Mouse (Mus musculus) gastrocnemius, adult 2 months (tissue): Measurements from ENCODE around the gene Asrgl1. TPM values are rescaled to one million over a fixed set of nuclear protein-coding genes. Genes with fewer than 3 reads are reported as not detected.

Source experiments
- DNase-seq: peaks from one replicate; pipeline ENCODE4 v3.0.0; 2022
- H3K27ac ChIP-seq: fragments of 200-600 bp; 2 replicates; pipeline ENCODE4 v1.8.1; 2022; ENCODE audit warnings: mild to moderate bottlenecking
- H3K4me3 ChIP-seq: fragments of 200-600 bp; 2 replicates; pipeline ENCODE4 v1.8.1; 2022; ENCODE audit warnings: mild to moderate bottlenecking, moderate library complexity
- CTCF ChIP-seq: fragments of 200-600 bp; IDR thresholded peaks from 2 replicates; pipeline ENCODE4 v1.8.1; 2022; ENCODE audit warnings: antibody characterized with exemption, mild to moderate bottlenecking, moderate library complexity
- intact Hi-C: fragments of 180-260 bp; cut with DNase I; formaldehyde crosslinking; loops from one replicate; pipeline ENCODE4 v1.15.1; 2025
- total RNA-seq, 2 experiments: library from RNA; stranded (reverse); gene quantifications; 2 replicates each; pipeline ENCODE4 v1.2.3; 2021

The Asrgl1 gene
- total RNA-seq, 2 experiments from 2014 or later = 29.3 to 32.8 TPM

DNA sequence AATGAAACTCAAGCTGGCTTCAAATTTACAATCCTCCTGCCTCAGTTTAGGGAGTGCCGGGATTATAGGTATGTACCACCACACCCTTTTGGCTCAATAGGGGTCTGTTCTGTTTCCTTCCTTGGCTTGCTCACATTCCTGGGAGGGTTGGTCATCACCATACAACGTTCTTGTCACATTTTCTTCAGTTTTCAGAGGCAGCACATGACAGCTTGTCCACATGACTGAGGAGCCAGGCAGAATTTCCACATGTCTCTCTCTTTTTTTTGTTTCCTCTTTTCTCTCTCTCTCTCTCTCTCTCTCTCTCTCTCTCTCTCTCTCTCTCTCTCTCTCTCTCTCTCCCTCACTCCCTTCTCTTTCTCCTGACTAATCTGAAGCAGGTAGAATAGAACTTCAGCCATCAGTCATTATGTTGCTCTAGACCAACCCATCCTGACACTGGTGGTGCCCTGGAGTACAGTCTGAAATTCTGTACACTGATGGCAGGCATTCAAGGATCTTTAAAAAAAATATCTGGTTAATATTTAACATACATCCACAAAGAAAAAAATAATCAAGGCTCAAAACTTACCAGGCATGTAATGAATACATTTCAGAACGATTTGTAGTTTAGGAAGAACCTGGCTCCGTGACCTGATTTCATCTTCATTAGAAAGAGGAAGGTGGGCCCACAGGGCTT, 58.3 kb downstream of the Asrgl1 start:
- no peak for TF ChIP-seq CTCF
- Histone ChIP-seq H3K4me3 (no peak overlapping the region), H3K27ac (peak overlapping the region; percentile 90)
- intact Hi-C loops = no loop called here
- DNase-seq = no peak

DNA sequence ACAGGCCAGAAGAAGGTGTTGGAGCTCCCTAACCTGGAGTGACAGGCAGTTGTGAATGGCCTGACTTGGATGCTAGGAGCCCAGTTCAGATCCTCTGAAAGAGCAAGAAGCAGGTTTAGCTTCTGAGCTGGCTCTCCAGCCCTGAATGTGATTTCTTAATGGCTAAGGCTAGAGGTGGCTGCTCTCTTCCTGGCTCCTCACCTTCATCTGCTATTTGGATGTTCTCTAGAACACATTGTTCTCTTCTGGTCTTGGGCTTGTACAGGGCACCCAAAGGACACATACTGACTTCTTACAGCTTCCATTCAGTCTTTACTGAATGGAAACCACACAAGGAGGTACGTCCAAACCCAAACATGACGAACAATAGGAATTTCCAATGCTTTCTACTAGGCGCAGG, 59.4 kb downstream of the Asrgl1 start:
- peak overlapping the region; percentile 90 for H3K27ac ChIP-seq
- peak; percentile 11 for DNase-seq

DNA sequence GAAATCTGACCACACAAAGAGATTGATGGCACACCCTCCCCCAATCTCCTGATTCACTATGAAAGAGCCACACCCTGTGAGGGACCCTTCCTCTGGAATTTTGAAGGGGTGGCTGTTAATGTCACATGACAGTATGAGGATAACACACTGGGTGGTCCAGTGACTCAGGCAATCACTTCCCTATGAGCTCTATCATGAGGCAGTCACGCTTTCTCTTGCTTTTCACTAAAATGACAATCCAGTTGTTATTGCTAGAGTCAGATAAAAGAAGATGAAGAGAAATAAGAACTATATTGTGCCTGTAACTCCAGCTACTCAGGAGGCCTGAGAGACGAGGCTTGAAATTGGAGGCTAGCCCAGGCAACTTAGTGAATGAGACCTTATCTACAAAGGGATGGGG, 59.9 kb downstream of the Asrgl1 start:
- intact Hi-C loops = no loop called here
- DNase-seq = no peak
- Histone ChIP-seq H3K27ac (peak overlapping the region; percentile 90), H3K4me3 (no peak overlapping the region)
- no peak for TF ChIP-seq CTCF

More for the DNA sequence above, 59.4 kb downstream of the Asrgl1 start:
- no peak overlapping the region for H3K4me3 ChIP-seq
- intact Hi-C loops = no loop called here
- no peak for TF ChIP-seq CTCF

DNA sequence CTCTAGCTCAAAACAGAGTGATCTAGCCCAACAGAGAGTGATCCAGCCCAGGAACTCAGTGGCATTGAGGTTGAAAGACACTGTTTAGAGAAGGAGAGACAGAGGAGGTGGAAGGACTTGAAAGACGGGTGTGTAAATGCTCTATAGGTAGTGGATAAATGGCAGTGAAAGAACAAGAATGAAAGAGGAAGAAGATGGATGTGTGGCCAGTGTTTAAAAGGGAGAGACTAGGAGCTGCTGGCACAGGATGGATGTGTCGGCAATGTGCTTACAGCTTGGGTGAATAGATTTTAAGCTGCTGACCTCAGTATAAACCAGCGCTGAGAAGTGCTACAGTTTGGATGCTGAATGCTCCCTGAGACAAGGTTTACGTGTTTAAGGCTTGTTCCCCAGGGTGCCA, 61.0 kb downstream of the Asrgl1 start:
- no peak for TF ChIP-seq CTCF
- no peak overlapping the region for H3K4me3 ChIP-seq
- intact Hi-C loops = no loop called here
- H3K27ac ChIP-seq = peak overlapping the region; percentile 90
- DNase-seq = no peak

DNA sequence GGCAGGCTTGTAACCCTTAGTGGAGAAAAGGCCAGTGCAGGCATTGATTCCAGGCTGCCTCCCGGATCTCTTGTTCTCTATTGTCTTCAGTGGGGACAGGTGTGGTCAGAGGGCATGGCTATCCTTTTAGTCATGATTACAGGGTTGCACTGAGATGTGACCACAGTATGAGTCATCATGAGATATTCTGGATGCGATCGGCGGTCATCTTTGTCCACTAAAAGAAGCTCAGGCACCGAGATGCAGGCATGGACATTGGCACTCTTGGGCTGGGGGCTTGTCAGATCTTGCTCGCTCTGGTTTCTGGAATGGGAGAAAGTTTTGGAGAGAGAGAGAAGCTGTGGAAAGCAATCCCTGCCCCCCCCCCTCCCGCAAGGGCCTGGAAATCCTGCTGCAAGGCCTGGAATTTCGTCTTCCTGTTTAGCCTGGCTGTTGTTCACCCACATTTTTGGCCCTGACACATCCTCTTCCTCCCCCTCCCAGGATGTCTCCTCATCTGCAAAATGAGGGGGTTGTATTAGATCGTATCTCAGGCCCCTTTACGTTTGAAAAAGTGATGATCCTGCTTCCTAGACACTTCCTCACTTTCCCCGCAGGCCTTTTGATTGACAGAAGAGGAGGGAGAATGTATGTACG, 61.5 kb downstream of the Asrgl1 start:
- Histone ChIP-seq H3K4me3 (no peak overlapping the region), H3K27ac (peak overlapping the region; percentile 90)
- intact Hi-C loops = no loop called here
- TF ChIP-seq CTCF = no peak
- peak; percentile 25 for DNase-seq

DNA sequence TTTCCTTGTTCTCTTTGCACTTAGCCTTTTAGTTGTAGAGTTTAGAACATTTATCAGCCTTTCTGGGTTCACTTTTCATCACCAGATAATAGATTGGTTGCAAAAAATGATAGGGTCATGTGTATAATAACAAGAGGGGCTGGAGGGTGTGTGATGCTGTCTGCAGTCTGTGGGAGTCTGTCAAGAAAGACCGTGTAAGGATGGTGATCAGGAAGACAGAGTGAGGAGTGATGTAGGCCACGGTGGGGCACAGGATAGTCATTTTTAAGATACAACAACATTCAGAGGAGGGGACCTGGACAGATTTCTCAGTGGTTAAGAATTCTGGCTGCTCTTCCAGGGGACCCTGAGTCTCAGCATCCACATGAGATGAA, 63.3 kb downstream of the Asrgl1 start:
- peak overlapping the region; percentile 24; the same call in 1 of the 2 replicates for H3K4me3 ChIP-seq
- DNase-seq = no peak
- peak overlapping the region; percentile 90 for H3K27ac ChIP-seq
- intact Hi-C loops = no loop called here
- no peak for TF ChIP-seq CTCF

DNA sequence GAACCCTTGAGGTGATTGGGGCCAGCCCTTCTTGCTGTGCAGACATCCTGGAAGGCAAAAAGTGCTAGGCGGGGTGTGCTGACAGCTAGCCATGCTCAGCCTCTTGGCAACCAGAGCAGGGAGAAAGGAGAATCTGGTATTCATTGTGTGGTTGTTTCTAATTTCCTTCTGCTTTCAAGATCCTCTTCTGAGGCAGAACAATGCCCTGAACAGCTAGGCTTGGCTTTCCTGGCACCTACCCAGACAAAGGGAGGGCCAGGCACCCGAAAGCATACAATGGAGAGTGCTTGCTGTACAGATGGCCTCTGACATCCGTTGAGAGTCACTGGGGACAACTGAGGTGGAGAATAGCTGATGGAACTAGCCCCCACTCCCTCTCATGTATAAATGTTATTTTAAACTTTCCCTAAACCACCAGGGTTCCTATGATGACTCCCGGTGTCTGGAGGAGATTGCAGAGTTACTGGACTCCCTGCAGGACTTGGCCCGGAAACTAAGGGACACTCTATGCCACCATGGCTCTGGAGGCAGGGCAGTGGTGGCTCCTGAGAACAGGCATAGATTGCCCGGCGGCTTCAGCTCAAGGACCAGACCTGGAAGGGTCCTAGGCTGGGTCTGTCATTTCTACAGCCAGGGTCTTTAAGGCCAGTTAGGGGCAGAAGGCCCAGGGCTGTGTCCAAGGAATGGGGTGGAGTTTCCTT, 63.8 kb downstream of the Asrgl1 start:
- H3K4me3 ChIP-seq = peak overlapping the region; percentile 24; the same call in 1 of the 2 replicates
- no peak for TF ChIP-seq CTCF
- peak; percentile 79 for DNase-seq
- intact Hi-C loops = no loop called here
- H3K27ac ChIP-seq = peak overlapping the region; percentile 90

DNA sequence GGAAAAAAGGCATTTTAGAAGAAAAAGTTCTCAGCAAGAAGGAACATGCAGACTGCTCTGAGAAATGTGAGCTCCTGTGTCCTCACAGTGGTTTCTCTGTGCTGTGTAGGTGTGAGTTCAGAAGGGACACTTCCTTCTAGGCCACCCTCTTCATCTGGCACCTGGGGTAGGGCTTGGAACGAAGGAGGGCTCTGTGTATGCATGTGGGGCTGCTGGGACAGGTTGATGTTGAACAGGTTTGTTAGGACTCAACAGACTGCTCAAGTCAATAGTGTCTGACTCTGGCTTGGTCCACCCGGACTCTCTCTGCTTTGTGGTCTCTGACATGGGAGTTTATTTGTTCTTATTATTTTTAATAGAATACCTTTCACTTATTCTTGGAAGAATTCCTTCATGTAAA, 65.1 kb downstream of the Asrgl1 start:
- intact Hi-C loops = no loop called here
- Histone ChIP-seq H3K27ac (peak overlapping the region; percentile 90), H3K4me3 (no peak overlapping the region)
- TF ChIP-seq CTCF = no peak
- DNase-seq = peak; percentile 22

DNA sequence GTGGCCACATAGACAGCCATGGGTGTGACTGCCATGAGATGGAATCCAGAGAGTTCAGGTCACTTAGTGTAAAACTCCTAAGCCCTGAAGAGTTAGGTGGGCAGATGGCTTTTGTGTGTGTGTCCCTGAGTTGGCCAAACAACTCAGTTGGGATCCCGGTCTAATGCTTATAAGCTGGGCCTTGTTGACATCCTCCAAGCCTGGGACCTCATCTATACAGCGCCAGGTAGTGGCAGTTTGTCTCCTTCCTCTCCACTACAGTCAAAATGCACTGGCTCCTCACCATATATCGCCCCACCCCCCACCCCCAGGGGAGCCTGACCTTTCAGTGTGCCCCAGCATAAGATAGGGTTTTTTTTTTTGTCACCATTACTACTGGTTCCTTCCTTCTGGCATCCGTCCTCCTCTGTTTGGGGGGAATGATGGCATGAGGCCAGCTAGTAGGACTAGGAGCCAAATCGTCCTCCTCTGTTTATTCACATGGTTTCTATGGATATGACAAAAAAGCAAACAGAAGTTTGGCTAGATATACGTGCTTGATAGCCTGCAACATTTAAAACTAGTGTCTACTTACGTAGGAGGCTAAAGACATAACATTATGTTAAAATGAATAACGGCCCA, 65.6 kb downstream of the Asrgl1 start:
- peak overlapping the region; percentile 90 for H3K27ac ChIP-seq
- intact Hi-C loops = no loop called here

DNA sequence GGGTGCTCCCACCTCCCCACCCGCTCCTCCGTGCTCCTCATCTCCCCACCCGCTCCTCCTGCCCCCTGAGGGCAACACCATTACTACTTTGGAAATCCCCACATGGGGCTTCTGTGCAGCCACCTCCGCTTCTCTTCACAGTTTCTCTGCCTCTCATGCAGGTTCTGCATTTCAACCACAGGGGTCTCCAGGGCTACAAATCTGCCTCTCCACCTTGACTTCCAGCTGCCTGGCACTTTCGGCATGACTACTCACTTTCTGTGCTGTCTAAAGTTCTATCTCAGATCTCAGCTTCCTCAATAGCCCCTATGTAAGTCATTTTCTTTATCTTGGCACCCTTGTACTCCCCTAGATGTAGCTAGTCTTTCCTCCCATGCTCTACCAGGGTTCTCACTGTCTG, 68.1 kb downstream of the Asrgl1 start:
- peak overlapping the region; percentile 20; the same call in 1 of the 2 replicates for H3K27ac ChIP-seq
- TF ChIP-seq CTCF = no peak
- intact Hi-C loops = no loop called here
- no peak overlapping the region for H3K4me3 ChIP-seq
- peak; percentile 14 for DNase-seq

More for the DNA sequence above, 65.6 kb downstream of the Asrgl1 start:
- peak; percentile 19 for DNase-seq
- H3K4me3 ChIP-seq = no peak overlapping the region
- TF ChIP-seq CTCF = no peak

DNA sequence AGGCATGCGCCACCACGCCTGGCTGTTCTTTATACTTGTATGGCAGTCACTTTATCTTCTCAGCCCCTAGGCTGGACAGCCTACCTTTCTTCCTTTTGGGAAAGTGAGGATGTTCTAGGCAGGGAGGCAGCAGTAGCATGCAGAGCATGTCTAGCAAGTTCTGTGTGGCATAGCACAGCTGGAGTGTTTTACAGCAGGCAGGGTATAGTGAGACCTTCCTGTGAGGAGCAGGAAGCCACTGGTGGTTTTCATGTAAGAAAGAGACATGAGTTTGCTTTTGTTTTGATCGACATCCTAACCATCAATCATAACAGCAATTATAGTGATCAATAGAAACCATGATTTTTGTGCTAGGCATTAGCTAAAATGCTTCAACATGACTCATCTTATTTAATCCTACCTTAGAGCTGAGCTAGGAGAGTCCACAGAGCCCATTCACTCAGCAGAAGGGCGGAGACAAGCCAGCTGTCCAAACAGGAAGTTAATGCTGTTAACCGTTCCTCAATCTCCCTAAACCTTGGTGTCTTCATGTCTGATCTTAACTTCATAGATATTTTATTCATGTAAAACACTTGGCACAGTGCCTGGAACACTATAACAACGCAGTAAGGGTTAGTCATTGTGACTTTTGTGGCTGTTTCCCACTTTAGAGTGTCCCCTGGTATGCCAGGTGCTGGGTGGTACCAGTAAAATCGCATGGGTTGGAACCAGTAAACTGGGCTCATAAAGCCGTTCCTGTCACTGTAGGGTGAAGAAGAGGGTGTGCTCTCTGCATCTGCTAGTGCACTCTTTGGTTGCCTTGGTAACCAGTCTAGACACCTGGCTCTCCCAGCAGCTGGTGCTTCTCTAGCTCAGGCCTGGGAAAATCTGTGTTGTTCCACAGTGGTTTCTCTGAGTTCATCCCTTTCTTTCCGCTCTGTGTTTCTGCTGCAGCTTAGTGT, 69.5 kb downstream of the Asrgl1 start:
- Histone ChIP-seq H3K27ac (peak overlapping the region; percentile 41), H3K4me3 (no peak overlapping the region)
- intact Hi-C loops = no loop called here
- peak; percentile 13 for DNase-seq
- TF ChIP-seq CTCF = no peak

DNA sequence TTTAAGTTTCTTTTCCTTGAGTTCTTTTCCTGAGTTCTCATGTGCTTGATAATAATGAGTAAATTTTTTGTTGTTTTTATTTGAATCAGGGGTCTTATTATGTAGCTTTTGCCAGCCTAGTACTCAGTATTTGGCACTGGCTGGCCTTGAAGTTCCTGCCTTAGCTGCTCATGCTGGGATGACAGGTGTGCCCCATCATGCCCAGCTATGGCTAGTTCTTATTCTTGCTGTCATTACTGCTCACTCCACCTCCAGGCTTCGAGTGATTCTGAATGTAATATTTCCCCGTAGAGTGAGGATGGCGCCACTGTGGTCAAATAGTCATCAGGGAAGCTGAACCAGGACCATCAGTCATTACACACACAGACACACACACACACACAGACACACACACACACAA, 71.6 kb downstream of the Asrgl1 start:
- intact Hi-C loops = no loop called here
- no peak for TF ChIP-seq CTCF
- no peak overlapping the region for H3K27ac ChIP-seq
- no peak overlapping the region for H3K4me3 ChIP-seq
- no peak for DNase-seq
